Mouse (Mus musculus): ENCODE measurements around the gene Krt80. TPM values are rescaled to one million over a fixed set of nuclear protein-coding genes. Genes with fewer than 3 reads are reported as not detected.
A peak's percentile ranks its signal among the peaks of the same experiment; 100 is the strongest.
"Not testable (repeated sequence)": the region's sequence is repeated elsewhere in the genome, so short reads cannot be mapped to it uniquely, and the experiment has no call there.

Krt80 gene
- polyA plus RNA-seq, 1 experiment from 2014 or later: 0.09 TPM

- Histone ChIP-seq H3K9ac (replicated peaks) (no peak overlapping the region), H3K9me3 (no peaks in the 10 kb centered on the region), H3K27me3 (peaks cover 6% of the 10 kb centered on the region; the same call in 1 of the 2 replicates), H3K4me1 (replicated peaks) (no peaks in the 10 kb centered on the region), H3K36me3 (no peaks in the 10 kb centered on the region), H3K4me3 (replicated peaks) (no peak overlapping the region), H3K4me2 (replicated peaks) (no peak overlapping the region), H3K27ac (no peak overlapping the region)
- ATAC-seq: no peak
- WGBS: 69% methylated on average over 4 of the region's 4 CpGs
Observed at GRCm38 (mm10) chr15:101332370-101332769, 37.6 kb downstream of the Krt80 start.

GRCm38 (mm10) chr15:101331090-101331489 is 38.9 kb downstream of the Krt80 start:
- Histone ChIP-seq H3K27me3 (no peaks in the 10 kb centered on the region), H3K4me2 (replicated peaks) (no peak overlapping the region), H3K36me3 (no peaks in the 10 kb centered on the region), H3K4me3 (replicated peaks) (no peak overlapping the region), H3K9ac (replicated peaks) (no peak overlapping the region), H3K27ac (no peak overlapping the region), H3K9me3 (no peaks in the 10 kb centered on the region), H3K4me1 (replicated peaks) (no peaks in the 10 kb centered on the region)
- WGBS: 84% methylated on average over 4 of the region's 4 CpGs
- no peak for ATAC-seq

DNA sequence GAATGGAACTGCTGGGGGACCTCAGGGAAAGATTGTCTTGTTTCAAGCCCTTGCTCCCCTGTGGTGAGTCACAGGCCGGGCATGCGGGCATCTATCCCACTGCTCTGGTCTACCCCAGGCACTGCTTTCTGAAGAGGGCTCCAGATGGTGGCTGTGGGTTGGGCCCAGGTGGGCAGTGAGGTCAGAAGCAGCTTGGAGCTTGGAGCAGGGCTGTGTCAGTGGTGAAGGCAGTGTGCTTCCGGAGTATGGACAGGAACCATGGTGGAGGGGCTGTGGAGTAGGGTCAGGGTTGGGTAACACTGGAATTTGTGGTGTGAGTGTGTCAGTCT is 40.4 kb downstream of the Krt80 start:
- no peak overlapping the region for H3K9ac ChIP-seq (replicated peaks)
- ATAC-seq: no peak
- no peaks in the 10 kb centered on the region for H3K27me3 ChIP-seq
- no peak overlapping the region for H3K4me2 ChIP-seq (replicated peaks)
- H3K4me3 ChIP-seq (replicated peaks): no peak overlapping the region
- no peak overlapping the region for H3K27ac ChIP-seq
- 72% methylated on average over 3 of the region's 3 CpGs for WGBS
- H3K36me3 ChIP-seq: no peaks in the 10 kb centered on the region
- no peaks in the 10 kb centered on the region for H3K9me3 ChIP-seq
- H3K4me1 ChIP-seq (replicated peaks): no peaks in the 10 kb centered on the region

- Histone ChIP-seq H3K27me3 (no peaks in the 10 kb centered on the region), H3K4me1 (replicated peaks) (no peaks in the 10 kb centered on the region), H3K27ac (no peak overlapping the region), H3K9ac (replicated peaks) (no peak overlapping the region), H3K4me2 (replicated peaks) (no peak overlapping the region), H3K4me3 (replicated peaks) (no peak overlapping the region), H3K9me3 (no peaks in the 10 kb centered on the region), H3K36me3 (no peaks in the 10 kb centered on the region)
- 50% methylated on average over 3 of the region's 3 CpGs for WGBS
- 0 out of 2 replicates have a peak, but pooled peaks have one; percentile 37 for ATAC-seq
Observed at GRCm38 (mm10) chr15:101328876-101329563, 40.9 kb downstream of the Krt80 start.

DNA sequence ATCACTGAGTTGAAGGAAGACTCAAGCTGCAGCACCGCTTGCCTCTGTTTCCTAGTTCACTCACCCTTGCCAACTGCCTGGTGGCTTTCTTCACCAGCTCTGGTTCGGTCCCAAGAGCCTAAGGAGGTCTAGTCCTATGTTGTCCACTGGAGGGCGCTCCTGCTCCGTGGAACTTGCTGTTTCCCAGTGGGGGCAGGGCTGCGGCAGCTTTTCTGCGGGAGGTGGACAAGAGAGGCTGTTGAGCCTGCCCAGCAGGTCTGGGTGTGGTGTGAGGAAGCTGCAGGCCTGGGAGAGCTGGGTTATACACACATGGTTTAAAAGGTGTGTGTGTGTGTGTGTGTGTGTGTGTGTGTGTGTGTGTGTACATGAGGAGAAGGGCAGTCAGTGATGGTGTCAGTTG is 42.7 kb downstream of the Krt80 start:
- ATAC-seq: no peak
- Histone ChIP-seq H3K27ac (no peak overlapping the region), H3K4me2 (replicated peaks) (no peak overlapping the region), H3K9me3 (no peaks in the 10 kb centered on the region), H3K4me1 (replicated peaks) (no peaks in the 10 kb centered on the region), H3K4me3 (replicated peaks) (no peak overlapping the region), H3K9ac (replicated peaks) (no peak overlapping the region), H3K36me3 (no peaks in the 10 kb centered on the region), H3K27me3 (no peaks in the 10 kb centered on the region)
- WGBS: 7% methylated on average over 6 of the region's 6 CpGs

GRCm38 (mm10) chr15:101325991-101326534 is 43.9 kb downstream of the Krt80 start:
- Histone ChIP-seq H3K27me3 (no peaks in the 10 kb centered on the region), H3K9me3 (no peaks in the 10 kb centered on the region), H3K4me1 (replicated peaks) (no peaks in the 10 kb centered on the region), H3K27ac (no peak overlapping the region), H3K4me3 (replicated peaks) (no peak overlapping the region), H3K4me2 (replicated peaks) (no peak overlapping the region), H3K36me3 (no peaks in the 10 kb centered on the region), H3K9ac (replicated peaks) (no peak overlapping the region)
- 34% methylated on average over 10 of the region's 10 CpGs for WGBS
- no peak for ATAC-seq

GRCm38 (mm10) chr15:101324409-101324808 is 45.6 kb downstream of the Krt80 start:
- H3K27me3 ChIP-seq; H3K4me1 ChIP-seq (replicated peaks); H3K9me3 ChIP-seq; H3K36me3 ChIP-seq; H3K27ac ChIP-seq; H3K9ac ChIP-seq (replicated peaks); ATAC-seq; H3K4me3 ChIP-seq (replicated peaks); H3K4me2 ChIP-seq (replicated peaks): not testable (repeated sequence)

DNA sequence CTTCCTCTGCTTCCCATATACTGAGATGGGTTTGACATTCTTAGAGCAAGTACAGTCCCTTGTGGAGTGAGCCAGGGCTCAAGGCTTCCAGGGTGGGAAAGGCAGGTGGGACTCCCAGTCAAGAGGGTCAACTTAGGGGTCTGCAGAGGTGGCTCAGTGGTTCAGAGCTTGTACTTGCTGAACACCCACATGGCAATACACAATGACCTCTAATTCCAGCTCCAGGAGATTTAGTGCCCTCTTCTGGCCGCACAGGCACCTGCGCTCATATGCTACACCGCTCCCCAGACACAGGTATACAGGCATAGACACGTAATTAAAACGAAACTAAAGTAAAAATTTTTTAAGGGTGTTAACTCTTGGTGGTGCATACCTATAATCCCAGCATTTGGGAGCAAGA is 46.5 kb downstream of the Krt80 start:
- Histone ChIP-seq H3K4me1 (replicated peaks) (no peaks in the 10 kb centered on the region), H3K9ac (replicated peaks) (no peak overlapping the region), H3K9me3 (no peaks in the 10 kb centered on the region), H3K27ac (no peak overlapping the region), H3K36me3 (no peaks in the 10 kb centered on the region), H3K27me3 (no peaks in the 10 kb centered on the region), H3K4me2 (replicated peaks) (no peak overlapping the region), H3K4me3 (replicated peaks) (no peak overlapping the region)
- 92% methylated on average over 5 of the region's 5 CpGs for WGBS
- ATAC-seq: no peak

DNA sequence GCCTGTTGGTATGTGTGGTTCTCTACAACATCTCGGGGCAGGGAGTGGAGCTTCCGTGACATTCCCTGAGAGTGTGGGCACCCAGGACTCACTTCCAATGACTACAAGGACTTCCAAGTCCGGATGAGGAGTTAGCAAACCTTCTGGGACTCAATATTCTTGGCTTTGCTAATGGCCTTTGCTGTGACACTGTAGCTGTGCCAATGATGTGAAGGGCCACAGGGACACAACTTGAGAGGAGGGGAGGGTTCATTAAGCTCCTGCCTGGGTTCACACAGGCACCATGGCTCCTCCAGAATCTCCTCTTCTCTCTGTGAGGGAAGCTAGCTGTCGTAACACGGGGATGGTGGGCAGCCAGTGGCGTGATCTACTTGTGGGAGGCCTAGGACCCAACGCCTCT is 47.3 kb downstream of the Krt80 start:
- Histone ChIP-seq H3K27me3 (no peaks in the 10 kb centered on the region), H3K9ac (replicated peaks) (no peak overlapping the region), H3K4me3 (replicated peaks) (no peak overlapping the region), H3K4me2 (replicated peaks) (no peak overlapping the region), H3K27ac (no peak overlapping the region), H3K4me1 (replicated peaks) (no peaks in the 10 kb centered on the region), H3K36me3 (no peaks in the 10 kb centered on the region), H3K9me3 (no peaks in the 10 kb centered on the region)
- 89% methylated on average over 7 of the region's 7 CpGs for WGBS
- ATAC-seq: no peak

GRCm38 (mm10) chr15:101322106-101322505 is 47.9 kb downstream of the Krt80 start:
- H3K4me1 ChIP-seq (replicated peaks): no peaks in the 10 kb centered on the region
- H3K9ac ChIP-seq (replicated peaks): no peak overlapping the region
- H3K4me3 ChIP-seq (replicated peaks): no peak overlapping the region
- H3K9me3 ChIP-seq: no peaks in the 10 kb centered on the region
- 77% methylated on average over 5 of the region's 5 CpGs for whole genome bisulfite sequencing
- no peak overlapping the region for H3K27ac ChIP-seq
- no peaks in the 10 kb centered on the region for H3K36me3 ChIP-seq
- no peaks in the 10 kb centered on the region for H3K27me3 ChIP-seq
- no peak overlapping the region for H3K4me2 ChIP-seq (replicated peaks)
- no peak for ATAC-seq

GRCm38 (mm10) chr15:101321126-101321525 is 48.8 kb downstream of the Krt80 start:
- Histone ChIP-seq H3K36me3 (no peaks in the 10 kb centered on the region), H3K9ac (replicated peaks) (no peak overlapping the region), H3K4me3 (replicated peaks) (no peak overlapping the region), H3K27ac (no peak overlapping the region), H3K9me3 (no peaks in the 10 kb centered on the region), H3K4me1 (replicated peaks) (peaks cover 3% of the 10 kb centered on the region), H3K27me3 (no peaks in the 10 kb centered on the region), H3K4me2 (replicated peaks) (no peak overlapping the region)
- whole genome bisulfite sequencing: 76% methylated on average over 5 of the region's 5 CpGs
- no peak for ATAC-seq

- Histone ChIP-seq H3K4me2 (replicated peaks) (no peak overlapping the region), H3K9ac (replicated peaks) (no peak overlapping the region), H3K27me3 (no peaks in the 10 kb centered on the region), H3K27ac (no peak overlapping the region), H3K4me1 (replicated peaks) (peaks cover 7% of the 10 kb centered on the region), H3K4me3 (replicated peaks) (no peak overlapping the region), H3K9me3 (no peaks in the 10 kb centered on the region), H3K36me3 (no peaks in the 10 kb centered on the region)
- 69% methylated on average over 6 of the region's 6 CpGs for WGBS
- ATAC-seq: no peak
Observed at GRCm38 (mm10) chr15:101320618-101321041, 49.3 kb downstream of the Krt80 start.

- no peak overlapping the region for H3K27ac ChIP-seq
- 85% methylated on average over 6 of the region's 6 CpGs for WGBS
- no peak for ATAC-seq
- no peak overlapping the region for H3K4me2 ChIP-seq (replicated peaks)
- H3K9ac ChIP-seq (replicated peaks): no peak overlapping the region
- no peaks in the 10 kb centered on the region for H3K36me3 ChIP-seq
- H3K9me3 ChIP-seq: no peaks in the 10 kb centered on the region
- peaks cover 10% of the 10 kb centered on the region for H3K4me1 ChIP-seq (replicated peaks)
- no peaks in the 10 kb centered on the region for H3K27me3 ChIP-seq
- no peak overlapping the region for H3K4me3 ChIP-seq (replicated peaks)
Observed at GRCm38 (mm10) chr15:101320010-101320617, 49.8 kb downstream of the Krt80 start.

All from midbrain, embryonic 13.5 days (tissue).